ENCODE assay signal across 8 mouse cellular contexts in the genomic region with DNA sequence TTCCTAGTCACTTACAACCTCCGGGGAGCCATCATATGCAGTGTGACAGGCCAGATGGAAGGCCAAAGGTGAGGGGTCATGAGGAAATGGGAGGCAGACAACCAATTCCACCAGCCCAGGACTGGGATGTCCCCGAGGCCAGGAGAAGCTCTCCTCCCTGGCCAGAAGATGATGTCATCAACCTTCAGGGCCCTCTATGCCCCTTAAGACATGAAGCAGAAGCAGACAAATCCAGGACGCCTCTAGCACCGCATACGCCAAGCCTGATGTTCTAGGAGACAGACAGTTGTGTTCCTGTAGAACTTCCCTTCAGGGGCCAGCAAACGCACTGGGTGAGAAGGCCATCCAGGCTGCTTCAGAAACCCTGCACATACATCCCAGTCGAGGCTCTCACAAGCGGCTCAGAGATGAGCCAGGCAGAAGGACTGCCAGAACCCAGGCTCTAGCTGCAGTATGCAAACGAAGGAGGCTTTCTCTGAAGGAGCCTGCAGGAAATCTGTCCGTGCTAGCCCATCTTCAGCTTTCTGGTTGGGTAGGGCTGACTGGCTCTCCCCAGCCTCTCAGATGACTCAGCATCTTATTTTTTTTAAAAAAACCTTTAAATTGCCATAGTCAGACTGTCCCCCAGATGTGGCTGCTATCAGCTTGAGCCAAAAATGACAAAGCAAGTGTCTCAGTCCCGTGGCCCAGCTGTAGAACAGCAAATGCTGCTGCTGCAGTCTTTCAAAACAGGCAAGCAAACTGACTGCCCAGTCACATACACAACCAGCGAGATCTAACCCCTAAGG. TPM values are rescaled to one million over a fixed set of nuclear protein-coding genes. Genes with fewer than 3 reads are reported as not detected.
A peak's percentile ranks its signal among the peaks of the same experiment; 100 is the strongest.
DNase-seq lines count a peak whose midpoint lies in the region; ATAC-seq and TF ChIP-seq lines count a peak whose summit lies in the region.

No protein-coding gene starts in this region.

- H3K4me2 ChIP-seq in limb, embryonic 11.5 days (ENCODE audit: low read depth, severe bottlenecking), result no peak overlapping the region
- no peak overlapping the region for H3K4me2 ChIP-seq in forebrain, embryonic 13.5 days

- TF ChIP-seq CTCF in G1E (IDR thresholded peaks at IDR 0.05; ENCODE audit: low read depth, low read length), result no peak
- TF ChIP-seq CTCF in embryonic fibroblast, embryonic 13.5 days (IDR thresholded peaks at IDR 0.05; ENCODE audit: borderline replicate concordance, insufficient read depth, low read length), result no peak

- H3K9me3 ChIP-seq in G1E (replicated peaks), result no peaks in the 10 kb centered on the region
- H3K9me3 ChIP-seq in limb, embryonic 11.5 days (ENCODE audit: control insufficient read depth, low read length), result no peaks in the 10 kb centered on the region
- no peaks in the 10 kb centered on the region for H3K9me3 ChIP-seq in forebrain, embryonic 13.5 days (replicated peaks)

- peaks cover 79% of the 10 kb centered on the region for H3K4me1 ChIP-seq in G1E (ENCODE audit: insufficient read depth, low read depth, low read length)
- H3K4me1 ChIP-seq in embryonic fibroblast, embryonic 13.5 days (ENCODE audit: control insufficient read depth, insufficient read depth, low read length), result peaks cover 22% of the 10 kb centered on the region
- peaks cover 12% of the 10 kb centered on the region for H3K4me1 ChIP-seq in limb, embryonic 11.5 days (ENCODE audit: control insufficient read depth, insufficient read depth, low read length)
- peaks cover 70% of the 10 kb centered on the region for H3K4me1 ChIP-seq in forebrain, embryonic 13.5 days

- no peak overlapping the region for H3K9ac ChIP-seq in limb, embryonic 11.5 days (ENCODE audit: low read length)
- no peak overlapping the region for H3K9ac ChIP-seq in forebrain, embryonic 13.5 days

- TF ChIP-seq POLR2A in embryonic fibroblast, embryonic 13.5 days (IDR thresholded peaks at IDR 0.05; ENCODE audit: low read depth, low read length), result no peak

- peak overlapping the region; percentile 56 for H3K27ac ChIP-seq in embryonic fibroblast, embryonic 13.5 days (ENCODE audit: insufficient read depth, low read length)
- 0 out of 2 replicates have a peak overlapping the region, but pooled peaks have one; percentile 3 for H3K27ac ChIP-seq in limb, embryonic 11.5 days (replicated peaks; ENCODE audit: low read depth, low read length)
- H3K27ac ChIP-seq in forebrain, embryonic 13.5 days, result no peak overlapping the region

- peak; percentile 35 for DNase-seq in layer of hippocampus, adult 11-12 months (ENCODE audit: low spot score)
- DNase-seq in layer of hippocampus, adult 9-10 months (ENCODE audit: low spot score), result no peak
- DNase-seq in G1E (ENCODE audit: low spot score), result peak; percentile 54
- DNase-seq in limb, embryonic 11.5 days (ENCODE audit: low spot score), result no peak
- peak; percentile 61 for DNase-seq in telencephalon, adult 2 months (ENCODE audit: low read depth, low spot score)
- no peak for DNase-seq in ovary, postnatal 14 days (ENCODE audit: low spot score)

- H3K36me3 ChIP-seq in G1E (replicated peaks), result peaks cover 32% of the 10 kb centered on the region
- no peaks in the 10 kb centered on the region for H3K36me3 ChIP-seq in limb, embryonic 11.5 days (ENCODE audit: control insufficient read depth, insufficient read depth, low read length)
- no peaks in the 10 kb centered on the region; the same call in 1 of the 2 replicates for H3K36me3 ChIP-seq in forebrain, embryonic 13.5 days (ENCODE audit: poor library complexity, severe bottlenecking)

- ATAC-seq in G1E (ENCODE audit: extremely low read depth, insufficient number of reproducible peaks, low FRiP score, poor library complexity, severe bottlenecking), result peak; percentile 72
- no peak for ATAC-seq in limb, embryonic 11.5 days (ENCODE audit: insufficient number of reproducible peaks, low FRiP score, low TSS enrichment, low read depth)
- no peak for ATAC-seq in forebrain, embryonic 13.5 days

- no peaks in the 10 kb centered on the region for H3K27me3 ChIP-seq in G1E (ENCODE audit: insufficient read depth, low read length)
- no peaks in the 10 kb centered on the region for H3K27me3 ChIP-seq in limb, embryonic 11.5 days (ENCODE audit: control insufficient read depth, insufficient read depth, low read length)
- H3K27me3 ChIP-seq in forebrain, embryonic 13.5 days, result no peaks in the 10 kb centered on the region

- H3K4me3 ChIP-seq in G1E (ENCODE audit: low read depth, low read length), result peak overlapping the region; percentile 61; the same call in 1 of the 2 replicates
- no peak overlapping the region for H3K4me3 ChIP-seq in embryonic fibroblast, embryonic 13.5 days (ENCODE audit: insufficient read depth, low read length)
- H3K4me3 ChIP-seq in limb, embryonic 11.5 days (ENCODE audit: low read depth, low read length), result no peak overlapping the region
- H3K4me3 ChIP-seq in forebrain, embryonic 13.5 days, result no peak overlapping the region

- WGBS in limb, embryonic 11.5 days, result 61% methylated on average over 12 of the region's 12 CpGs
- 67% methylated on average over 12 of the region's 12 CpGs for WGBS in forebrain, embryonic 13.5 days

RNA-seq across cellular contexts. Expression of a gene that starts 8.3 kb away (rescaled TPM):
- 9.2 and 41.7 TPM in 2 replicates for total RNA-seq in G1E (2014; fragmentation: Nextera tagmentation)
- total RNA-seq in G1E (2017), result 6.2 and 6.3 TPM in 2 replicates
- 17.9 and 20.1 TPM in 2 replicates for polyA plus RNA-seq in G1E (2012)
- 29.8 and 36.3 TPM in 2 replicates for polyA plus RNA-seq in embryonic fibroblast, embryonic 13.5 days (2011; ENCODE audit: insufficient read length, low read depth, missing spikeins)
- polyA plus RNA-seq in limb, embryonic 11.5 days (2014; fragmentation: Nextera tagmentation; extraction: Ambion mirVana), result 19.4 and 24.1 TPM in 2 replicates
- polyA plus RNA-seq in forebrain, embryonic 13.5 days (2015; fragmentation: Nextera tagmentation; extraction: Ambion mirVana), result 11.9 and 12.1 TPM in 2 replicates

RNA-seq across cellular contexts. Expression of a gene that starts 13.3 kb away (rescaled TPM):
- total RNA-seq in G1E (2014; fragmentation: Nextera tagmentation), result not detected in 2 replicates
- not detected in 2 replicates for total RNA-seq in G1E (2017)
- not detected in 2 replicates for polyA plus RNA-seq in G1E (2012)
- not detected in 2 replicates for polyA plus RNA-seq in embryonic fibroblast, embryonic 13.5 days (2011; ENCODE audit: insufficient read length, low read depth, missing spikeins)
- polyA plus RNA-seq in limb, embryonic 11.5 days (2014; fragmentation: Nextera tagmentation; extraction: Ambion mirVana), result 0.28 TPM in 1 of 2 replicates, not detected in the other
- polyA plus RNA-seq in forebrain, embryonic 13.5 days (2015; fragmentation: Nextera tagmentation; extraction: Ambion mirVana), result 0.25 and 0.39 TPM in 2 replicates

RNA-seq across cellular contexts. Expression of a gene that starts 42.2 kb away (rescaled TPM):
- total RNA-seq in G1E (2014; fragmentation: Nextera tagmentation) (1.5 and 2.3 TPM in 2 replicates), G1E (2017) (22.1 and 30.6 TPM in 2 replicates)
- polyA plus RNA-seq in G1E (2012), result 16.7 and 17.1 TPM in 2 replicates
- 8.7 and 11.2 TPM in 2 replicates for polyA plus RNA-seq in embryonic fibroblast, embryonic 13.5 days (2011; ENCODE audit: insufficient read length, low read depth, missing spikeins)
- 1.3 and 1.9 TPM in 2 replicates for polyA plus RNA-seq in limb, embryonic 11.5 days (2014; fragmentation: Nextera tagmentation; extraction: Ambion mirVana)
- polyA plus RNA-seq in forebrain, embryonic 13.5 days (2015; fragmentation: Nextera tagmentation; extraction: Ambion mirVana), result 0.98 and 2.2 TPM in 2 replicates

RNA-seq across cellular contexts. Expression of a gene that starts 53.9 kb away (rescaled TPM):
- total RNA-seq in G1E (2014; fragmentation: Nextera tagmentation) (2.5 and 5.6 TPM in 2 replicates), G1E (2017) (1.7 and 1.9 TPM in 2 replicates)
- 4.2 and 4.8 TPM in 2 replicates for polyA plus RNA-seq in G1E (2012)
- 10.1 and 11.5 TPM in 2 replicates for polyA plus RNA-seq in embryonic fibroblast, embryonic 13.5 days (2011; ENCODE audit: insufficient read length, low read depth, missing spikeins)
- polyA plus RNA-seq in limb, embryonic 11.5 days (2014; fragmentation: Nextera tagmentation; extraction: Ambion mirVana), result 3.1 and 3.9 TPM in 2 replicates
- 0.87 and 0.98 TPM in 2 replicates for polyA plus RNA-seq in forebrain, embryonic 13.5 days (2015; fragmentation: Nextera tagmentation; extraction: Ambion mirVana)

Comparison
In these comparisons a context has a peak if more than half of its experiments do, and no peak if none do; other contexts are left out.
1. DNase-seq: peak in layer of hippocampus, adult 11-12 months (single experiment), G1E (single experiment) and telencephalon, adult 2 months (single experiment); none in layer of hippocampus, adult 9-10 months (single experiment), limb, embryonic 11.5 days (single experiment) and ovary, postnatal 14 days (single experiment).